Mouse (Mus musculus) forebrain, embryonic 16.5 days (tissue): Measurements from ENCODE around the gene Ccne1. TPM values are rescaled to one million over a fixed set of nuclear protein-coding genes. Genes with fewer than 3 reads are reported as not detected.
A peak's percentile ranks its signal among the peaks of the same experiment; 100 is the strongest.
"Not testable (repeated sequence)": the region's sequence is repeated elsewhere in the genome, so short reads cannot be mapped to it uniquely, and the experiment has no call there.

Experiments
- ATAC-seq: fragments of 200-750 bp; cut with Nextera tagmentation; 2 replicates; pipeline ENCODE4 v1.8.0; 2017; ENCODE audit warnings: mild to moderate bottlenecking, moderate library complexity
- H3K27ac ChIP-seq: fragments of 300-500 bp; sonication (generic); 2 replicates; pipeline ENCODE4 v1.5.1; 2014; ENCODE audit warnings: low read length, control low read depth
- H3K27me3 ChIP-seq: fragments of 300-500 bp; sonication (generic); replicated peaks from 2 replicates; pipeline ENCODE4 v1.6.1; 2014; ENCODE audit warnings: low read length; ENCODE audit not compliant: control insufficient read depth, insufficient read depth
- H3K36me3 ChIP-seq: fragments of 300-500 bp; sonication (generic); 2 replicates; pipeline ENCODE4 v1.6.1; 2014; ENCODE audit not compliant: control insufficient read depth, insufficient read depth
- H3K4me1 ChIP-seq: fragments of 300-500 bp; sonication (generic); replicated peaks from 2 replicates; pipeline ENCODE4 v1.6.1; 2014; ENCODE audit warnings: low read length; ENCODE audit not compliant: control insufficient read depth, insufficient read depth
- H3K4me2 ChIP-seq: fragments of 300-500 bp; sonication (generic); 2 replicates; pipeline ENCODE4 v1.6.1; 2014; ENCODE audit warnings: mild to moderate bottlenecking, low read length, control low read depth
- H3K4me3 ChIP-seq: fragments of 300-500 bp; sonication (generic); replicated peaks from 2 replicates; pipeline ENCODE4 v1.5.1; 2014; ENCODE audit warnings: mild to moderate bottlenecking, low read length, control low read depth
- H3K9ac ChIP-seq: fragments of 300-500 bp; sonication (generic); replicated peaks from 2 replicates; pipeline ENCODE4 v1.6.1; 2014; ENCODE audit warnings: low read depth, low read length, control low read depth
- H3K9me3 ChIP-seq: fragments of 300-500 bp; sonication (generic); 2 replicates; pipeline ENCODE4 v1.6.1; 2016; ENCODE audit warnings: low read length; ENCODE audit not compliant: control insufficient read depth
- WGBS: fragments of 180-500 bp; shearing (Covaris S2); extraction: QIAGEN DNeasy Blood & Tissue Kit; methylation state at CpG from one replicate; pipeline ENCODE4 v1.1.7; 2014; 5-methylcytosine and 5-hydroxymethylcytosine counted together
- polyA plus RNA-seq: library from polyadenylated mRNA; unstranded; fragments of >200 nt; fragmentation: Nextera tagmentation; extraction: Ambion mirVana; gene quantifications from 2 replicates; pipeline ENCODE4 v1.2.1, GENCODE M21; 2015

The Ccne1 gene
- polyA plus RNA-seq, 1 experiment from 2014 or later: 14.3 TPM

DNA sequence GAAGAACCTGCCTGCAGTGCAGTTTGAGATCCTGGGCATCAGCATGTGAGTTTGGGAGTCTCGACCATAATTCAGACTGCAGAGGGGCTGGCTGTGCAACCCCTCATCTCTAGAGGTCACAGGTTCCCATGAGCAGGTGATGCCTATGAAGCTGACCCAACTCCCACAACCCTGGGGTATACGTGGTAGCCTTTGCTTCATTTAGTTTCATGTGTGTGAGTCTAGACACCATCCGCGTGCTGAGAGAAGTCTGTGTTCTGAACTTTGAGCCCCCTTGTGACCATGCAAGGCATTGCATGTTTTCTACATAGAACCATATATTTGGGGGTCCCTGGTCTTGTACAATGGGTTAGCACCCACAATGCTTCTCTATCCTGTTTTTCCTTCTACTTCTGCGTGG lies 23.9 kb upstream of the Ccne1 start:
- ATAC-seq: peak; percentile 57

DNA sequence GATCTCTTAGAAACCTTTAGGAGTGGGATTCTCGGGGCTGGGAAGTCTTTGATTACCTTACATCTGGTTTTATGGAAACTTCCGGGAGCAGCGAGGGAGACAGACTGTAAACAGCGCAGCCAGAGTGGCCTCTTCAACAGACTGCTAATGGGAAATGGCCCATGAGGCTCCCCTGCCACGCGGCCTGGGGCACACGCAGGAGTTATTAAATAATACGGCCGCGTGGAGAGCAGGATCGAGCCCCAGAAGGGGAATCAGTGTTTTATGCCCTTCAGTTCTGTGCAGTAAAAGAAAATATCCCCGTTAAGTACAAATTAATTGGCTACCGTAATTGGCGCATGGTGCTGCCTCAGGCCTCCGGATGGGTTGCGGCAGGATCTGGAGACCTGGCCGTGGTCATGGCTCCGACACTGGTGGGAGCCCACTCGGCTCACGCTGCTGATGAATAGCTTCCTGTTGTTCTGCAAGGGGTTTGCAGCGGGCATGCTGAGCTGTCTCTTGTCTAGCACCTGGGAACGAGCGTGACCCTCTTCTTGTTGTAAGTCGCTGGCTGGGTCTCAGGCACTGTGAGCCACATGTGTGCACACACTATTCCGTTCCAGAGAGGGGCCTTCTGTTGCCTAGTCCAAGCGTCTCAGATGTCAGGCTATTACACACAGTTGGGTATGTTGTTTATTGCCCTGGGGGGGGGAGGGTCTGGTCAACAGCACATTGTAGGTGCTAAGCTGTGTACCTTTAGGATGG lies 22.8 kb upstream of the Ccne1 start:
- no peak overlapping the region for H3K4me3 ChIP-seq
- no peak overlapping the region for H3K9ac ChIP-seq
- WGBS: 58% methylated on average over 26 of the region's 26 CpGs
- H3K9me3 ChIP-seq: no peaks in the 10 kb centered on the region
- peaks cover 8% of the 10 kb centered on the region for H3K4me1 ChIP-seq
- ATAC-seq: no peak
- no peaks in the 10 kb centered on the region for H3K27me3 ChIP-seq
- no peak overlapping the region for H3K27ac ChIP-seq
- H3K4me2 ChIP-seq: no peak overlapping the region
- H3K36me3 ChIP-seq: no peaks in the 10 kb centered on the region

More for the DNA sequence above, 23.9 kb upstream of the Ccne1 start:
- WGBS: 39% methylated on average over 5 of the region's 5 CpGs
- H3K4me2 ChIP-seq: no peak overlapping the region
- no peaks in the 10 kb centered on the region for H3K4me1 ChIP-seq
- H3K27me3 ChIP-seq: no peaks in the 10 kb centered on the region
- H3K27ac ChIP-seq: no peak overlapping the region
- no peaks in the 10 kb centered on the region for H3K36me3 ChIP-seq
- no peak overlapping the region for H3K9ac ChIP-seq
- no peak overlapping the region for H3K4me3 ChIP-seq
- H3K9me3 ChIP-seq: no peaks in the 10 kb centered on the region

DNA sequence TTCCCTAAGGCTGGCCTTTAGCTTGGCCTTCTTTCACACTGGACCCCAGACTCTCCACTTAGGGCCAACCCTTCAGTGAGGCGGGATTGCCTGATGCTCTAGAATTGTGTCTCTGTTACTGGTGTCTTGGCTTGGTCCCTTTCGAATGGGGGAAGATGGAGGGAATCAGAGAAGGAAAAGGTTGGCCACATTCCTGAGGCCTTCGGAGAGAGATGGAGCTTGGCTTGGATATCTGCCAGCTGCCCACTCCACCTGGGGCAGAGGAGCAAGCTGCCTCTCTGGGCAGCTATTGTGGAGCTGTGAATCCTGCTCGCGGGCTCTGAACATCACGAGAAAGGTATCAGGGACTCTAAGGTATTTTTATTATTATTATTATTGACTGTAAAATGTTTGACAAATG lies 22.2 kb upstream of the Ccne1 start:
- no peak overlapping the region for H3K4me2 ChIP-seq
- H3K4me3 ChIP-seq: no peak overlapping the region
- H3K9ac ChIP-seq: no peak overlapping the region
- no peaks in the 10 kb centered on the region for H3K27me3 ChIP-seq
- 83% methylated on average over 6 of the region's 6 CpGs for WGBS
- no peak for ATAC-seq
- H3K9me3 ChIP-seq: no peaks in the 10 kb centered on the region
- no peaks in the 10 kb centered on the region for H3K36me3 ChIP-seq
- peaks cover 8% of the 10 kb centered on the region for H3K4me1 ChIP-seq
- H3K27ac ChIP-seq: no peak overlapping the region

DNA sequence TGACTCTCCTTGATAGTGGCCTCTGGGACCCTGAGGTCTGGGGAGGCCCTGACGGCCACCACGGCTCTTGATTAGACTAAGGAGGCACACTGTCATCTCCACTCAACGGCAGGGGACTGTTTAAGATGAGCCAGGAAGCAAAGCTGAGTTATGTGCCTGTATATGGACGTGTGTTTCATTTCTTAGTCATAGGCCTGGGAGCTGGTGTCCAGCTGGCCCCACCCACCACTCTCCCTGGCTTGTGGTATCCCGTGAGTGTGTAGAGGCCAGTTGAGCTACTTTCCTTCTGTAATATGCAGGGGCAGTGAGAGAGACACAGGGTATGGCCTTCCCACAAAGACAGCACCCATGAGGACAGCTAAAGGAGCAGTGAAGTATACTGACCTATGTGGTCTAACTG lies 20.9 kb upstream of the Ccne1 start:
- ATAC-seq, H3K27me3 ChIP-seq, H3K4me1 ChIP-seq, H3K27ac ChIP-seq, H3K9me3 ChIP-seq, H3K9ac ChIP-seq, H3K36me3 ChIP-seq, H3K4me2 ChIP-seq, H3K4me3 ChIP-seq: not testable (repeated sequence)
- WGBS: 66% methylated on average over 5 of the region's 5 CpGs

DNA sequence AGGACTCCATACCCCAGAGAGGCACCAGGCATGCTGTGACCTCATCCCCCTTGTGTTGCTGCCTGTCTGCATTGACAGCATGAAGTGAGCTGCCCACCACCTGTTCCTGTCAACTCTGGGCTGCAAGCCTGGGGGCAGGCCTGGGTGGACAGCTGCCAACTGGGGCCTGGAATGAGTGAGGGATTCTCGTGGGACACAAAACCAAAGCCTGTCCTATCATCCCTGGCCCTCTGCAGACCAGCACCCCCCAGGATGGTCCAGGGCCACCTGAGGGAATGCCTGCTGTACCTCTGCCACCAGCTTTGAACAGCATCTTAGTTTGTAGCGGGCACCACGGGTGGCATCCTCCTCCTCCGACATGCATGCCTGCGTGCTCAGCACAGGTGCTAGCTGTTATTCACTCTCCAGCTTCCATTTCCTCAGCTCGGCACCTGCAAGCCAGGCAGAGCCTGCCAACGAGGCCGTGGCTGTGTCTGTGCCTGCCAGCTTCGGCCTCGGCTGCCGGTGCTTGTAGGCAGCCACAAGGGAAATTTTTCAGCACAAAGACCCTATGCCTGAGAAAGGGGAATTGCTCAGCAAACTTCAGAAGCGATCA lies 18.3 kb upstream of the Ccne1 start:
- Histone ChIP-seq H3K27ac (no peak overlapping the region), H3K36me3 (no peaks in the 10 kb centered on the region), H3K4me3 (no peak overlapping the region), H3K9ac (no peak overlapping the region), H3K27me3 (no peaks in the 10 kb centered on the region), H3K9me3 (no peaks in the 10 kb centered on the region), H3K4me2 (no peak overlapping the region), H3K4me1 (peaks cover 8% of the 10 kb centered on the region)
- peak; percentile 49 for ATAC-seq
- 49% methylated on average over 12 of the region's 12 CpGs for WGBS

DNA sequence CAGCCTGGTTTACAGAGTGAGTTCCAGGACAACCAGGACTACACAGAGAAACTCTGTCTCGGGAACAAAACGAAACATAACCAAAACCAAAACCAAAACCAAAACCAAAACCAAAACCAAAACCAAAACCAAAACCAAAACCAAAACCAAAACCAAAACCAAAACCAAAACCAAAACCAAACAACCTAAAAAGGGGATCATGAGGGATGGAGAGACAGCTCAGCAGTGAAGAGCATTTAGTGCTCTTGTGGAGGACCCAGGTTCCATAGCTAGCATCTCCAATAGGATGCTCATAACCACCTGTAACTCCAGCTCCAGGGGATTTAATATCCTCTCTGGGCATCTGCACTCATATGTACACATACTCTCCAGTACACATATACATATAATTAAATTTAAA lies 16.8 kb upstream of the Ccne1 start:
- WGBS: 86% methylated on average over 2 of the region's 2 CpGs
- H3K4me3 ChIP-seq, H3K9me3 ChIP-seq, H3K36me3 ChIP-seq, H3K9ac ChIP-seq, H3K27me3 ChIP-seq, H3K27ac ChIP-seq, ATAC-seq, H3K4me1 ChIP-seq, H3K4me2 ChIP-seq: not testable (repeated sequence)

DNA sequence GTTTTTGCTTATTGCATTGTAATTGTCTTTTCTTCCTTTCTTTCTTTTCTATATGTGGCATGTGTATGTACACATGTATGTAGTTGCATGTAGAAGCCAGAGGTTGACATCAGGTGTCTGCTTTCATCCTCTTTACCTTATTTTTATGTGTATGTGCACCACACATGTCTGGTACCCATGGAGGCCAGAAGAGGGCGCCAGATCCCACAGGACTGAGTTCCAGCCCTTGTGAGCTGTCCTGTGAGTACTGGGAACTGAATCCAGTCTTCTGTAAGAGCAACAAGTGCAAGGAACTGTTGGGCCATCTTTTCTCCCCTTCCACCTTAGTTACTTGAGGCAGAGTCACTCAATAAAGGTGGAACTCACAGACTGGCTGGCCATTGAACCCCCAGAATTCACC lies 11.3 kb upstream of the Ccne1 start:
- Histone ChIP-seq H3K4me3 (no peak overlapping the region), H3K36me3 (no peaks in the 10 kb centered on the region), H3K9ac (no peak overlapping the region), H3K9me3 (no peaks in the 10 kb centered on the region), H3K27ac (no peak overlapping the region), H3K4me1 (no peaks in the 10 kb centered on the region), H3K27me3 (no peaks in the 10 kb centered on the region), H3K4me2 (no peak overlapping the region)
- 12% methylated on average over 1 of the region's 1 CpGs for WGBS
- ATAC-seq: no peak

DNA sequence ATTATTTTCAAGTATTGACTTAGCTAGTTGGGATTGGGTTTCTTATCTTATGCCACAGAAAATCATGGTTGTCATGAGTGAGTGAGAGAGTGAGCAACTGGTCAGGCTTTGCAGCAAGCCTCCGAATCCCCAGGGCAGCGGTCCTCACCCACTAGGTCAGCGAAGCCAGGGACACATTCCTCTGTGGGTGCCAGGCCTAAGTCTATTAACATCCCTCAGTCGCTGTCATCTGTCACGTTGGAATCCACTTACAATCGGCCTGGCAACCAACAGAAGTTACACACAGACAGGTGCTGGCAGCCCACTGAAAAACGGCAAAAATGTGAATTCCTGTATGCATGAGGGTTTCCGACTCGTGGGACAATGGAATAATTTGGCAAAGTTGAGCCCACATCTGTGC lies 5.1 kb upstream of the Ccne1 start:
- H3K36me3 ChIP-seq: no peaks in the 10 kb centered on the region
- H3K9ac ChIP-seq: no peak overlapping the region
- H3K9me3 ChIP-seq: no peaks in the 10 kb centered on the region
- no peak overlapping the region for H3K4me3 ChIP-seq
- no peak overlapping the region for H3K4me2 ChIP-seq
- H3K27ac ChIP-seq: no peak overlapping the region
- peaks cover 5% of the 10 kb centered on the region for H3K4me1 ChIP-seq
- peaks cover 5% of the 10 kb centered on the region; the same call in 1 of the 2 replicates for H3K27me3 ChIP-seq
- WGBS: 85% methylated on average over 9 of the region's 9 CpGs
- ATAC-seq: no peak

DNA sequence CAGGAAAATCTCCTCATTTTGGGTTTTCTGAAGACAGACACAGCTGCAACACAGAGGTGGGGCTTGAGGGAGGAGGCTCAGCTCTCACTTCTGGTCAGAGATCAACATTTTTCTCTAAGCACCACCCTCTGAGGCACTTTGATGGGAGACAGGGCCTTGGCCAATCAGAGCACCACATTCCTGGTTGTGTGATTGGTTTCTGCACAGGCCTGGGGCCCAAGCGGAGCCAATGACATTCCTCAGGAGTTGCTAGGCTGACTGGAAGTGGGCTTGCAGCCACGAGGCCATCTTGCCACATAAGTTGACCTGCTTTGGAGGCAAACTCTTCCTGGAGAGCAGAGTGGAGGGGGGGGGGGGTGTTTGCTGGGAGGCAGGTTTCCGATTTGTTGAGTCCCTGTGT lies 4.7 kb upstream of the Ccne1 start:
- Histone ChIP-seq H3K27me3 (peaks cover 5% of the 10 kb centered on the region; the same call in 1 of the 2 replicates), H3K4me2 (no peak overlapping the region), H3K4me3 (no peak overlapping the region), H3K27ac (no peak overlapping the region), H3K4me1 (peaks cover 5% of the 10 kb centered on the region), H3K9ac (no peak overlapping the region), H3K9me3 (no peaks in the 10 kb centered on the region), H3K36me3 (no peaks in the 10 kb centered on the region)
- 58% methylated on average over 3 of the region's 3 CpGs for WGBS
- ATAC-seq: no peak
